Mouse (Mus musculus): ENCODE data around the gene Kcnh5.

GRCm38 (mm10) chr12:75031970-75032864, 144.9 kb downstream of the Kcnh5 start:
- TF ChIP-seq POLR2A (IDR thresholded peaks at IDR 0.05; ENCODE audit: extremely low read depth, insufficient read depth, low read length) (no peak), CTCF (IDR thresholded peaks at IDR 0.05; ENCODE audit: extremely low read depth, insufficient read depth, low read length) (no peak)
